Mouse (Mus musculus): ENCODE measurements around the gene Actbl2. TPM values are rescaled to one million over a fixed set of nuclear protein-coding genes. Genes with fewer than 3 reads are reported as not detected.

The Actbl2 gene
- total and polyA plus RNA-seq, 3 experiments, result not detected

DNA sequence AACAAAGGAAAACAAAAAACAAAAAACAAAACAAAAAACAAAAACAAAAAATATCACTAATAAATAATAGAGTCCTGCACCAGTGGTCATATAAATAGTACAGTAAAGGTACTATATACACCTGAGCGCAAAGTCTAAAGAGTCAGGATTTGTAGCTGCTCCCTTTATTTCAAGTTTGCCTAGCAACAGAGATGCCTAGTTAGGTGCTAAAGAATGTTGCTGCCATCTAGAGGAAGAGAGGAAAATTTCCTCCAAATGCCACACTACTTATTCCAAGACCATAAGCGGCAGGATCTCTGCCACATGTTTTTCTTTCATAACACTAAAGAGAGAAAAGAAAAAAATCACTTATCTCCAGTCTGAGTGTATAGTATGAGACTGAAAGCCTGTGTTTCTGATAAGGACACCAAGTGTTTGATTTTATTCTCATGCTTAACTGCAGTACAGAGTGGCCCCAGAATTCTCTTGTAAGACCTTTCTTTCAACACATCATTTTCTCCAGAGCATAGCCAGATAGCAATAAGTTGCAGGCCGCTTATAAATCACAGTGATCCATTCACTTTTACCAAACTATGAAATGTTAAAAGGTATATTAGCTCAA lies 16.8 kb upstream of the Actbl2 start:
- in situ Hi-C loops (cut with MboI; ENCODE audit: low pct_ligation_motif_present, low pct_unique_long_range_greater_than_20kb, low sequenced_read_pairs), result loop anchor here (10.0 to 25.0 kb wide), 3 partner anchors 174 to 843 kb away; partner anchors contain the start of gene Plk2
- H3K4me1 ChIP-seq (ENCODE audit: control insufficient read depth in 1 of 2, insufficient read depth in 2 of 2), result peaks cover 8 to 11% of the 10 kb centered on the region in 2 experiments; a peak in 3 of 4 replicates
- peak; percentile 34; the same call in 1 of the 2 replicates for TF ChIP-seq CHD2 (IDR thresholded peaks at IDR 0.05; ENCODE audit: low read length)
- peak; percentile 62 to 80 for TF ChIP-seq CTCF (conservative IDR thresholded peaks at IDR 0.05 in 1 of 2, IDR thresholded peaks at IDR 0.05 in 1 of 2; ENCODE audit: low read depth in 2 of 2, low read length in 2 of 2)
- TF ChIP-seq ZKSCAN1 (IDR thresholded peaks at IDR 0.05; ENCODE audit: borderline replicate concordance, low read depth, low read length), result no peak
- no peak for TF ChIP-seq MEF2A (IDR thresholded peaks at IDR 0.05; ENCODE audit: borderline replicate concordance, low read depth, low read length)
- peak; percentile 51; the same call in 1 of the 2 replicates for TF ChIP-seq ZC3H11A (IDR thresholded peaks at IDR 0.05; ENCODE audit: low read depth, low read length)
- peak; percentile 93 for TF ChIP-seq RAD21 (IDR thresholded peaks at IDR 0.05; ENCODE audit: low read depth, low read length)
- TF ChIP-seq SMC3 (IDR thresholded peaks at IDR 0.05; ENCODE audit: low read depth, low read length), result peak; percentile 78
- no peaks in the 10 kb centered on the region for H3K36me3 ChIP-seq (replicated peaks in 1 of 2; ENCODE audit: control insufficient read depth in 1 of 2, insufficient read depth in 1 of 2, low read length in 1 of 2)
- dilution Hi-C loops (cut with MboI; ENCODE audit: extremely low pct_ligation_motif_present, extremely low pct_unique_long_range_greater_than_20kb, low sequenced_read_pairs), result no loop called here
- H3K9me3 ChIP-seq (replicated peaks; ENCODE audit: low read length), result peaks cover 5% of the 10 kb centered on the region
- no peak overlapping the region for H3K9ac ChIP-seq (ENCODE audit: insufficient read depth, low read depth)
- H3K4me3 ChIP-seq (replicated peaks in 1 of 3; ENCODE audit: low read depth in 2 of 3, low read length in 2 of 3, poor library complexity in 1 of 3), result no peak overlapping the region
- H3K27me3 ChIP-seq (replicated peaks), result no peaks in the 10 kb centered on the region
- H3K4me2 ChIP-seq (ENCODE audit: insufficient read depth, low read depth, poor library complexity, severe bottlenecking), result no peak overlapping the region
- peak; percentile 55 for DNase-seq (ENCODE audit: extremely low read depth)
- H3K27ac ChIP-seq (ENCODE audit: insufficient read depth, low read depth), result no peak overlapping the region
- H3K79me2 ChIP-seq (replicated peaks; ENCODE audit: control insufficient read depth, extremely low read depth, insufficient read depth, poor library complexity, severe bottlenecking), result no peaks in the 10 kb centered on the region

DNA sequence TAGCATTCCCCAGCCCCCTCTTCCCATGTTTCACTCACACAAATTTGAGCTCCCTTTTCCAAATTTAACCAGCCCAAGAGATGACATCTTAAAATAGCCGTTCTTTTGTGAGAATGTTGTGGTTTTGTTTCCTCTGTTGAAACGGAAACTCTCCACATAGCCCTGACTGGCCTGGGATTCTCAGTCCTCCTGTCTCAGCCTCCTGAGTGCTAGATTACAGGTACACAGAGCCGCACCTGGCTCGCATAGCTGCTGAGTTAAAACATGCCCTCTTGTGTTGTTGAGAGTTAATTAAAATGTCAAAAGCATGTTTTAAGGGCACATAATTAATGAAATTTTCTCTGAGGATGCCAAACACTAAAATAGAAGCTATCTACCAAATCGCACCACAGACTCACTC lies 3.7 kb upstream of the Actbl2 start:
- dilution Hi-C loops (cut with MboI; ENCODE audit: extremely low pct_ligation_motif_present, extremely low pct_unique_long_range_greater_than_20kb, low sequenced_read_pairs), result no loop called here

DNA sequence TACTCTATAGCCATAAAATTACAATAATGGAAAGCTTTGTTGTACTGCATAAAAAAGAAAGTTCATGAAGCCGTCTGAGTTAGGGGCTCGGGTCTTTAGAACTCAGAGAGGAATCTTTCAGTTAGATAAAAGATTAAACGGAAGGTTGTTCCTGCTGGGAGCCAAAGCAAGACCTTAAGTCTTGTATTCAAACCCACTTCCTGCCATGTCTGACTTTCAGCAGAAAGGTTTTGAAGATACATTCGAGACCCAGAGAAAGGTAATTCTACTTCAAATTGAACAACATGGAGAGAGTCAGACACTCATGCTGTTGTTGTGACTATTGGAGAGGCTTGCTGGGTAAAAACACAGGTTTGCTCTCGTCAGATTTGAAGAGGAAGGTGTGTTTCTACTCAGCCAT lies 3.0 kb upstream of the Actbl2 start:
- Histone ChIP-seq H3K36me3 (replicated peaks in 1 of 2; ENCODE audit: control insufficient read depth in 1 of 2, insufficient read depth in 1 of 2, low read length in 1 of 2) (no peaks in the 10 kb centered on the region), H3K4me2 (ENCODE audit: insufficient read depth, low read depth, poor library complexity, severe bottlenecking) (no peak overlapping the region), H3K9me3 (replicated peaks; ENCODE audit: low read length) (no peaks in the 10 kb centered on the region), H3K9ac (ENCODE audit: insufficient read depth, low read depth) (no peak overlapping the region), H3K27ac (ENCODE audit: insufficient read depth, low read depth) (no peak overlapping the region), H3K4me3 (replicated peaks in 1 of 3; ENCODE audit: low read depth in 2 of 3, low read length in 2 of 3, poor library complexity in 1 of 3) (no peak overlapping the region), H3K27me3 (replicated peaks) (no peaks in the 10 kb centered on the region), H3K79me2 (replicated peaks; ENCODE audit: control insufficient read depth, extremely low read depth, insufficient read depth, poor library complexity, severe bottlenecking) (no peaks in the 10 kb centered on the region), H3K4me1 (ENCODE audit: control insufficient read depth in 1 of 2, insufficient read depth in 2 of 2) (peaks cover 2 to 20% of the 10 kb centered on the region in 2 experiments)
- DNase-seq (ENCODE audit: extremely low read depth), result no peak
- TF ChIP-seq E2F4 (IDR thresholded peaks at IDR 0.05; ENCODE audit: insufficient replicate concordance, low read depth, low read length), result no peak
- no peak for TF ChIP-seq CHD1 (IDR thresholded peaks at IDR 0.05; ENCODE audit: low read depth, low read length)
- dilution Hi-C loops (cut with MboI; ENCODE audit: extremely low pct_ligation_motif_present, extremely low pct_unique_long_range_greater_than_20kb, low sequenced_read_pairs), result no loop called here
- in situ Hi-C loops (cut with MboI; ENCODE audit: low pct_ligation_motif_present, low pct_unique_long_range_greater_than_20kb, low sequenced_read_pairs), result no loop called here

More for the DNA sequence above, 3.7 kb upstream of the Actbl2 start:
- Histone ChIP-seq H3K4me3 (replicated peaks in 1 of 3; ENCODE audit: low read depth in 2 of 3, low read length in 2 of 3, poor library complexity in 1 of 3) (no peak overlapping the region), H3K36me3 (replicated peaks in 1 of 2; ENCODE audit: control insufficient read depth in 1 of 2, insufficient read depth in 1 of 2, low read length in 1 of 2) (no peaks in the 10 kb centered on the region), H3K4me1 (ENCODE audit: control insufficient read depth in 1 of 2, insufficient read depth in 2 of 2) (peaks cover 2 to 20% of the 10 kb centered on the region in 2 experiments), H3K9me3 (replicated peaks; ENCODE audit: low read length) (no peaks in the 10 kb centered on the region), H3K27me3 (replicated peaks) (no peaks in the 10 kb centered on the region), H3K27ac (ENCODE audit: insufficient read depth, low read depth) (no peak overlapping the region), H3K9ac (ENCODE audit: insufficient read depth, low read depth) (no peak overlapping the region), H3K79me2 (replicated peaks; ENCODE audit: control insufficient read depth, extremely low read depth, insufficient read depth, poor library complexity, severe bottlenecking) (no peaks in the 10 kb centered on the region), H3K4me2 (ENCODE audit: insufficient read depth, low read depth, poor library complexity, severe bottlenecking) (no peak overlapping the region)
- TF ChIP-seq ETS1 (conservative IDR thresholded peaks at IDR 0.05; ENCODE audit: low read depth, low read length) (no peak), CTCF (conservative IDR thresholded peaks at IDR 0.05 in 1 of 2, IDR thresholded peaks at IDR 0.05 in 1 of 2; ENCODE audit: low read depth in 2 of 2, low read length in 2 of 2) (no peak), USF1 (IDR thresholded peaks at IDR 0.05; ENCODE audit: low read depth, low read length) (no peak)
- in situ Hi-C loops (cut with MboI; ENCODE audit: low pct_ligation_motif_present, low pct_unique_long_range_greater_than_20kb, low sequenced_read_pairs), result no loop called here
- DNase-seq (ENCODE audit: extremely low read depth), result no peak

Data from CH12.LX (cell line).